Mouse (Mus musculus) kidney, postnatal 4 days (tissue): Measurements from ENCODE around the gene Olfr281.

Experiments used
- DNase-seq, 2 experiments: peaks; one replicate each; pipeline ENCODE4 v3.0.0; 2021; ENCODE audit warnings: mixed read lengths in 2 of 2

Olfr281 gene

DNA sequence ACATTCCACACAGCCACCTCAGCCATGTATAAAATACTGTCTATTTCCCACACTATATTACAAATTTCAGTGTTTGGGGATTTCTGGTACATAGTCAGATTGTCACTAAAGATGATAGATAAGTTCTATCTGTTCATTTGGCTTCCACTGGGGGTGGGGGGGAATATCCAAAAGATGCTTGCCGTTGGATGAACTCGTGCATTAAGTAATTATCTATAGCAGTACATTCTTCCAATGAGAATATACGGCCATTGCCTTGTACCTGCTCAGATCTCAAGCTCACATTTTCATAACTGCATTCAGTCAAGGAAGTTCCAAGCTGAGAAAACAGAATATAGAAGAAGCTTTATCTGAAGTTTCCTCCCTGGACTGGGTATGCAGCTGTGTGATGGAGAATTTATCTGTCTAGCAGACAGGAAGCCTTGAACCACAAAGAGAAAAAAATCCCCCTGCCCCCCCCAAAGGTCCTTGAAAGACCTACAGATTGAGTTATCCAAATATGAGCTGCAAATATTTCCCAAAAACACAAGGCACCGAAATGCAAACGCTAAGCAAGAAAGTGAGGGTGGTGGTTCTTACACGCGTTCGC lies 34.1 kb downstream of the Olfr281 start:
- no peak for DNase-seq

DNA sequence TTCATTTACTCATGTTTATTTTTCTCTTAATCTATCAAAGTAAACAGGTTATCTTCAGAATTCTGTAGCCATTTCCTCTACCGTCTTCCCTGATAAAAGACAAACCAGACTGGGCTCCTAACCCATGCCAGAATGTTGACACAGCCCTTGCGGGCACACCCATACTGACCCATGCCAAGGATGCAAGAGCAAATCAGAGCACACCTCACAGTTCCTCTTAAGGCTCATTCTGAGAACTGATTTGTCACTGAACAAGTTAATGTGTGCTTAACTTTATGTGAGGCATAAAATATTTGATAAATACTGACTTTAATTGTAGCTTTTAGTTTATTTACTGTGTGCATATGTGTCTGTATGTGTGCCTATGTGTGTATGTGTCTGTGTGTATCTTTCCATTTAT lies 38.9 kb downstream of the Olfr281 start:
- DNase-seq = no peak

DNA sequence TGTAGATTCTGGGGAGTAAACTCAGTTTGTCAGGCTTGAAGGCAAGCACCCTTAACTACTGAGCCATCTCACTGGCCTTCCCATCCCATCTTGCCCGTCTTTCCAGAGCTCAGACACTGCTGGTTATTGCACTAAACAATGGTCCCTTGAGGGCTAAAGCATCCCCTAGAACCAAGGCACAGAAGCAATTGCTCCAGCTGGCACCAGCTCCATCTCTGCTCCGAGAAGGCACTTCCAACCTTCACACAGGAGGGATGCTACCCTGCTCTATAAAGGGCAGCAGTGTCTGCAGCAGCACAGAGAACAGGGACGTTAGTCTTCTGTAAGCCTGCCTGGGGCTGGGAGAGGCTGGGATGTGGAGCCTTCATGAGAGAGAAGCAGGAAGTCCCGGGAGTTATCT lies 39.7 kb downstream of the Olfr281 start, which contains the start of gene Olfr279:
TSS of gene Olfr279 (plus strand) at position 301 of the 400 bp plus-strand sequence.
- DNase-seq = no peak

DNA sequence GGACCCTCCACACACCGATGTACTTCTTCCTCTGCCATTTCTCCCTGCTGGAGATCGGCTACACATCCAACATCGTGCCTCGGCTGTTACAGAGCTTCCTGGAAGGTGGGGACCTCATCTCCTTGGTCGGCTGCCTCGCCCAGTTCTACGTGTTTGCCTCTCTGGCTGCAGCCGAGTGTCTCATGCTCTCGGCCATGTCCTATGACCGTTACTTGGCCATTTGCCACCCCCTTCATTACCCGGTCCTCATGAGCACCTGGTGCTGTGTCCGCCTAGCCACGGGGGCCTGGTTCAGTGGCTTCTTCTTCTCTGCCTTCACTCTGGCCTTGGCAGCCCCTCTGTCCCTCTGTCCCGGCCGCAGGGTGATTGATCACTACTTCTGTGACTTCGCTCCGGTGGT lies 45.2 kb downstream of the Olfr281 start:
- DNase-seq = no peak

DNA sequence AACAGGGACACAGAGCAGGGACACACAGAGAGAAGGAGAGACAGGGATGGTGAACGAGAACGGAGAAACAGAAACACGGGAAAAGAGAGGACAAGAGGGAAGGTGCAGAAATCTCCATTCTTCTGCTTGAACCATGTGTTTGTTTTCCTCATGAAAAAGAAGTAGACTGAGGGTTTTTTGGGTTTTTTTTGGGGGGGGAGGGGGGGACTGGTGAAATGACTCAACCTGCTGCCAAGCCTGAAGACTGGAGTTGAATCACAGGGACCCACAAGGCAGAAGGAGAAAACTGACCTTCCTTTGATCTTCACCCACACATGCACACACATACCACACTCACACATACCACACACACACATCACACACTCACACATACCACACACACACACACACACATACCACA lies 50.9 kb downstream of the Olfr281 start:
- DNase-seq = no peak

DNA sequence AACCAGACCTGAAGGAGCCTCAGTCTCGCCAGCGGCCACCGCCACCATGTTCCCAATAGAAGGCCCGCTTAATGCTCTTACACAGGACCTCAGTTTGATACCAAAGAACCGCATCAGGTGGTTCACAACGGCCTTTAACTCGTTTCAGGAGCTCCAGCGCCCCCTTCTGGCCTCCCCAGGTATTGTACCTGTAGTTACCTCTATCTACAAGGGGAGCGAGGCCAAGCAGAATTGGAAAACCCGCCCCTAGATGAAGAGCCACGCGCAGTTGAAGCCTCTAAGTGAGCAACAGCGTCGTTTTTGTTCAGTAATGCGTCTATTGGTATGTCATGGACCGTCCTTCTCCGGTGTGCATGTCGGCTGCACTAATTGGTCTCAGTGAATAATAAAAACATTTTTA lies 52.1 kb downstream of the Olfr281 start:
- peak; percentile 87 to 88 for DNase-seq

DNA sequence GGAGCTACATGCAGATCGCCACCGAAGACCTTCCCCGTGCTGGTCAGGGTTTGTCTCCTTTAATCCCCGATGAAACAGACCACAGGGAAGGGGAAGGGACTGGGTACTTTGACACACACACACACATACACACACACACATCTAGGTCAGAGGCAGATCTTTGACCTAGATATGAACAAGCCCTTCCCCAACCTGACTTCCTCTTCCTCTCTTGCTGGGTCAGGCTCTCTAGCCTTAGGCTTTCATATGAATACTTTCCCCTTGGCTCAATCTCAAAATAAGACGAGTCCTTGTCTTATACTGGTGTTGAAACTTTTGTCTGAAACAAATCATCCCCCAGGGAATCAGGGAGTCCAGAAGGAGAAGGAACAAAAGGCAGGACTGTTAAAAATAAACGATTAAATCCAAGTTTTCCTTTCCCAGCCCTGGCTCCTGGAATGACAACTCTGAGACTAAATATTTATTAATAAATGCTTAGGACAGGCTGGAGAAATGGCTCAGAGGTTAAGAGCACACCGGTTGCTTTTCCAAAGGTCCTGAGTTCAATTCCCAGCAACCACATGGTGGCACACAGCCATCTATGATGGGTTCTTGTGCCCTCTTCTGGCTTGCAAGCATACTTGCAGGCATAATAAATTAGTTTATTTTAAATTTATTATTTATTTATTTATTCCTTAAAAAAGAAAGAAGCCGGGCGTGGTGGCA lies 54.0 kb downstream of the Olfr281 start:
- DNase-seq = no peak

DNA sequence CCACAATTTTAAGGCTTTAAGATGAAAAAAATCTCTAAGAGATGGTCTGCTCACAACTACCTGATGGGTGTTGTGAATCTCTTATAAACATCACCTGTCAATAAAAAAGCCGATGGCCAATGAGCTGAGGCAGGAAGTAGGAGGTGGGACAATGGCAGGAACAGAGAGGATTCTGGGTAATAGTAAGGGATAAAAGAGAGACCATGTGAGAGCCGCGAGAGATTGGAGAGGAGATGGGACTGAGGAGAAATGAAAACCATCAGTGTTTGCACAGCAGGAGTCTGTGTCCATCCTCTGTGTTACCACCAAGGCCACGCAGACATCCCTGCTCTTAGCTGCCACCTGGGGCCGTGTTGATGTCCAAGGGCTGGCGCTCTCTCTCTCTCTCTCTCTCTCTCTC lies 54.9 kb downstream of the Olfr281 start:
- DNase-seq = no peak

DNA sequence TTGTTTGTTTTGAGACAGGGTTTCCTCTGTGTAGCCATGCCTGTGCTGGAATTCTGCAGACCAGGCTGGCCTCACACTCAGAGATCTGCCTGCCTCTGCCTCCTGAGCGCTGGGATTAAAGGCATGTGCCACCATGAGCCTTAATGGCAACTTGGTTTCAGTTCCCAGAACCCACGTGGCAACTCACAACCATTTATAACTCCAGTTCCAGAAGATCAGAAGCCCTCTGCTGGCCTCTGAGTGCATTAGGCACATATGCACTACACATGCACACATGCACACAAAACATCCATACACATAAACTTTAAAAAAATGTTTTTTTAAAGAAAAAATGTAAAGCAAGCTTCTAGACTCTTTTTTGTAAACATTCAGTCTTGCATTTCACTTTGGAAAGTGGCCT lies 57.0 kb downstream of the Olfr281 start:
- DNase-seq = no peak
